Mouse (Mus musculus) G1E (cell line): ENCODE results near the gene Trim31.

Experiments
- CTCF ChIP-seq: IDR thresholded peaks from 2 replicates; pipeline ENCODE4 v1.5.1; 2012; ENCODE audit warnings: low read depth, low read length, inconsistent platforms, mixed read lengths
- GATA1 ChIP-seq: IDR thresholded peaks from 2 replicates; pipeline ENCODE4 v1.6.1; 2012; ENCODE audit warnings: borderline replicate concordance, low read length, inconsistent platforms, mixed read lengths
- TAL1 ChIP-seq: conservative IDR thresholded peaks from 2 replicates; pipeline ENCODE4 v1.6.1; 2012; ENCODE audit warnings: low read depth, low read length, inconsistent platforms, mixed read lengths

DNA sequence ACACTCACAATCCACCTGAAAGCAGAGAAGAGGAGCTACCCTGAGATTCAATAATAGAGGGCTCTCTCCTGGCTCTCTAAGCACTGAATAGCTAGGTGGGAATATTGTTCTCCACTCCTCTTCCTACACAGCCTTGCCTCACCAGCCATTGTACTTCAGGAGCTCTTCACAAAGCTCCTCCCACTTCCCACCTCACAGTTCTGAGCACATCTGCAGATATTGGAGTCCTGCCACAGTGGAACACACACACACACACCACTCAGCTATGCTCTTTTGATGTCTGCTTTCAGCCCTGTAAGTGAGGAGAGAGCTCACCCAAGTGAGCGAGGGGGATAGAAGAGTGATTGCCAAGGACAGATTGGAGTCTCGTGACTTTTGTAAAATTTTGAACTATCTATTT, 14.6 kb upstream of the Trim31 start:
- TF ChIP-seq TAL1 (no peak), CTCF (no peak), GATA1 (no peak)
